Mouse (Mus musculus) testis, adult 2 months (tissue): ENCODE measurements around the gene Antxr1. TPM values are rescaled to one million over a fixed set of nuclear protein-coding genes. Genes with fewer than 3 reads are reported as not detected.

Source experiments
- H3K27ac ChIP-seq: fragments of 200-500 bp; 2 replicates; pipeline ENCODE4 v1.5.1; 2012; ENCODE audit warnings: low read depth, low read length; ENCODE audit not compliant: control insufficient read depth, insufficient read depth
- H3K27me3 ChIP-seq: fragments of 200-500 bp; 2 replicates; pipeline ENCODE4 v1.6.1; 2012; ENCODE audit warnings: mild to moderate bottlenecking, low read length, moderate library complexity; ENCODE audit not compliant: control insufficient read depth, insufficient read depth
- H3K36me3 ChIP-seq: fragments of 200-500 bp; 2 replicates; pipeline ENCODE4 v1.6.1; 2012; ENCODE audit warnings: mild to moderate bottlenecking, low read length; ENCODE audit not compliant: control insufficient read depth, insufficient read depth
- H3K4me1 ChIP-seq: fragments of 200-500 bp; 2 replicates; pipeline ENCODE4 v1.6.1; 2012; ENCODE audit warnings: low read length; ENCODE audit not compliant: control insufficient read depth, insufficient read depth
- H3K4me3 ChIP-seq: fragments of 200-500 bp; 2 replicates; pipeline ENCODE4 v1.5.1; 2012; ENCODE audit warnings: low read depth, mild to moderate bottlenecking, low read length, moderate library complexity, mixed read lengths; ENCODE audit not compliant: control insufficient read depth
- CTCF ChIP-seq: fragments of 200-500 bp; IDR thresholded peaks from 2 replicates; pipeline ENCODE4 v1.5.1; 2012; ENCODE audit warnings: low read depth, mild to moderate bottlenecking, inconsistent platforms, low read length, moderate library complexity; ENCODE audit not compliant: control insufficient read depth, insufficient read depth, insufficient replicate concordance
- POLR2A ChIP-seq: fragments of 200-500 bp; IDR thresholded peaks from 2 replicates; pipeline ENCODE4 v1.6.1; 2012; ENCODE audit warnings: low read depth, mild to moderate bottlenecking, inconsistent platforms, low read length, moderate library complexity; ENCODE audit not compliant: control insufficient read depth
- polyA plus RNA-seq: library from polyadenylated mRNA; depleted of rRNA; stranded (reverse); fragments of >200 nt; gene quantifications from 2 replicates; pipeline ENCODE4 v1.2.3, GENCODE M21; 2012

The Antxr1 gene
- polyA plus RNA-seq, 1 experiment = 0.62 TPM

- Histone ChIP-seq H3K4me3 (no peak overlapping the region), H3K27ac (no peak overlapping the region), H3K4me1 (no peaks in the 10 kb centered on the region), H3K36me3 (no peaks in the 10 kb centered on the region), H3K27me3 (no peaks in the 10 kb centered on the region)
- TF ChIP-seq POLR2A = no peak
- TF ChIP-seq CTCF = no peak
Measured at GRCm38 (mm10) chr6:87312761-87313160, 22.9 kb downstream of the Antxr1 start.

- Histone ChIP-seq H3K36me3 (no peaks in the 10 kb centered on the region), H3K27ac (no peak overlapping the region), H3K27me3 (no peaks in the 10 kb centered on the region), H3K4me1 (no peaks in the 10 kb centered on the region), H3K4me3 (no peak overlapping the region)
- TF ChIP-seq CTCF (no peak), POLR2A (no peak)
Measured at GRCm38 (mm10) chr6:87304486-87304885, 31.1 kb downstream of the Antxr1 start.

DNA sequence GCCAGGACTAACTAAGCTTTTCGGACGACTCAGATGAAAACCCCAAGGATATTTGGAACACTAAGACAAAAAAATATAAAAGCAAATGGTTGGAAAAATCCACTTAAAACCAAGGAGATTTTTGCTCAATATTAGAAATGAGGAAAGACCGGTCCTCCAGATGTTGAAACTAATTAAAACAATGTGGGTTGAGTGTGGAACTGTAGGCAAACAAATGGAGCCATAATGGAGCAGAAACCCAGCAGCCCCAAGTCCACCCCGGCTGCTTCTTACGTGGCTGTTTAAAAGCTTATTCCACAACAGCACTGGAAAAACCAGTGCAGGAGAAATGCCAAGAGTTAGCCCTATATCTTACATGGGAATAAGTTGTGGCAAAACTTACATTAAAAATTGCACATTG is 32.9 kb downstream of the Antxr1 start:
- Histone ChIP-seq H3K36me3 (no peaks in the 10 kb centered on the region), H3K4me1 (no peaks in the 10 kb centered on the region), H3K4me3 (no peak overlapping the region), H3K27me3 (no peaks in the 10 kb centered on the region), H3K27ac (no peak overlapping the region)
- TF ChIP-seq CTCF (no peak), POLR2A (no peak)

DNA sequence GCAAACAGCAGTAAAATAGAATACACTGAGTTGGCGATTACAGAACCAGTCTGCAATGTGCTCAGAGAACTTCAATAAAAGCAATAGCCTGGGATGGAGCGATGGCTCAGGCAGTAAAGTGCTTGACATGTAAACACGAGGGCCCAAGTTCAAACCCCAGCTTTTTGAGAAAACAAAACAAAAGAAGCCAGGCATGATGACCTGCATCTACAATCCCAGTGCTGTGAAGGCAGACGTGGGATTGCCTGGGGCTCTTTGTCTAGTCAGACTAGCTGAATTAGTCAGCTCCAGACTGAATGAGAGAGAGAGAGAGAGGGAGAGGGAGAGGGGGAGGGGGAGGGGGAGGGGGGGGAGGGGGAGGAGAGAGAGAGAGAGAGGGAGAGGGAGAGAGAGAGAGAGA is 33.6 kb downstream of the Antxr1 start:
- H3K36me3 ChIP-seq = no peaks in the 10 kb centered on the region
- no peak overlapping the region for H3K4me3 ChIP-seq
- H3K4me1 ChIP-seq = no peaks in the 10 kb centered on the region
- no peaks in the 10 kb centered on the region for H3K27me3 ChIP-seq
- no peak overlapping the region for H3K27ac ChIP-seq
- TF ChIP-seq POLR2A = no peak
- no peak for TF ChIP-seq CTCF

DNA sequence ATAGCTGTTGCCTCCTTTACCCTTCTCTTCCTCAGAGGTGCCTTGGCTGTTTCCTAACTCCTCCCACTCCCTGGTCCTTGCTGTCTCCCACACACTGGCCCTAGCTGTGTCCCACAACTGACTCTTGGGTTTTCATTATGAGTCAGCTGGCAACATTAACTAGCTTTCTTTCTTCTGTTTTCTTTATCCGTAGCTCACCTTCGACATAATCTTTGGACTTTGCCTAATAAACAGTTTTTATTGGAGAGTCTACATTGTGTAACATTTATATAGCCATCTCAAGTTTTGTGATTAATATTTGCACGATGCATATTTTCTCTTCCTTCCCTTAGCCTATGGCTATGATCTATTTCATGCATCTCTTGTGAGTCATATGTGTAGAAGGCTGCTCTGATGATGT is 40.7 kb downstream of the Antxr1 start:
- TF ChIP-seq CTCF (no peak), POLR2A (no peak)
- Histone ChIP-seq H3K4me3 (no peak overlapping the region), H3K27me3 (no peaks in the 10 kb centered on the region), H3K27ac (no peak overlapping the region), H3K4me1 (peaks cover 4% of the 10 kb centered on the region), H3K36me3 (no peaks in the 10 kb centered on the region)

DNA sequence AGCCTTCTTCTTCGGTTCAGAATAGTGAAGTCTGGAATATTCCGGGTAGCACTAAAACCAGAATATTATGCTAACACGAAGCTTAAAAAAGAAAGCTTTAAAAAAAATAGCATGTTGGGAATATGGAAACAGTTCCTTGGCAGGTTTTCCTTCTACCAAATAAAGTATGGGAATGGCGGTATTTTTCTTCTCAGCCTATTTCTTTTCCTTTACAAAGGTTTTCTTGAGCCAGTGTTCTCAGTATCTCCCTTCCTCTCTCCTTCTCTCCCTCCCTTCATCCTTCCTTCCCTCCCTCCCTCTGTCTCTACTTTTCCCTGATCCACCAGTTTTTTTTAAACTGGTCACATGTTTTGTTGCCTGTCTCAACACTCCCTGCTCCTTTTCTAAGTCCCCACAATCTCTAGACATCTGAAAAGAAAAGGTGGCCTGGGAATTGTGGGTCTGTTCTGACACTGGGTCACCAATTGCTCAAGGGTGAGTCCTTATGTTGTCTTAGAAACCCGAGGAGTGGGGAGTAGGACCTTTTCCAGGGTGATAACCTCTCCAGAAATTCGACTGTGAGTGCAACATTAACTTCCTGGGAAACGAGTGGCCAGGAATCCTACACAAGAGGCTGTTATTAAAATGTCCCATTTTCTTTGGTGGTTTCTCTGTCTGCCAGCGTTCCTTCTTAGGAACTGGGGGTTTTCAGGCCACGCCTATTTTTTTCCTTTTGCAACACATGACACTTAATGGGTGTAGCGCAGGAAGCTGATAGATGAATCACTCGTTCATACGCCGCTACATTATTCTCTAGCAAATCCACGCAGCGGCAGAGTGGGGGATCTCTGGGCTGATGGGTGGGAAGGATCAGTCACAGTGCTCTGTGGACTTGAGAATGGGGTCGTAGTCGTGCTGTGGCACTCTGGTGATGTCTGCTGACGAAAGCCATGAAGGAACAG is 42.4 kb downstream of the Antxr1 start:
- Histone ChIP-seq H3K36me3 (no peaks in the 10 kb centered on the region), H3K4me3 (no peak overlapping the region), H3K27ac (no peak overlapping the region), H3K27me3 (no peaks in the 10 kb centered on the region), H3K4me1 (peaks cover 12% of the 10 kb centered on the region)
- TF ChIP-seq CTCF (no peak), POLR2A (no peak)

DNA sequence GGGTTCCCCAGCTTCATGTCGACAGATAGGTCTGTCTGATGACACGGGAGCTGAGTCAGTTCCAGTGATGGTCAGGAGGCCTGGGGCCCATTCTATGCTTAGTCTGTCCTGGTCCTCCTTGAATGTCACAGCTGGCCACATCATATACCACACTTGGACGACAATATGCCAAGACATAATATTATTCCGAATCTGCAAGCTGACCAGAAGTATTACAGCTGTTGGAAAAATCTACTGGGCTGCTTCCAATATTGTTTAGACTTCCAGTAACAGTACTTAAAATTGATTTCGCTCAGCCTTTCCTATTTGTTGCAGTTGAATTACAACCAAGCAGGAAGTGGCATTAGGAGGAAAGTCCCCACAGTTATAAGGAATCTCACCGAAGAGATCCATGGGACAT is 48.4 kb downstream of the Antxr1 start:
- H3K36me3 ChIP-seq = no peaks in the 10 kb centered on the region
- H3K27ac ChIP-seq = no peak overlapping the region
- peaks cover 12% of the 10 kb centered on the region for H3K4me1 ChIP-seq
- TF ChIP-seq POLR2A (no peak), CTCF (no peak)
- H3K4me3 ChIP-seq = no peak overlapping the region
- H3K27me3 ChIP-seq = no peaks in the 10 kb centered on the region
